Mouse (Mus musculus): ENCODE results near the gene Dync1h1. TPM values are rescaled to one million over a fixed set of nuclear protein-coding genes. Genes with fewer than 3 reads are reported as not detected.
"Not testable (repeated sequence)": the region's sequence is repeated elsewhere in the genome, so short reads cannot be mapped to it uniquely, and the experiment has no call there.

The Dync1h1 gene
- polyA plus RNA-seq, 1 experiment from 2014 or later: 42.0 TPM

DNA sequence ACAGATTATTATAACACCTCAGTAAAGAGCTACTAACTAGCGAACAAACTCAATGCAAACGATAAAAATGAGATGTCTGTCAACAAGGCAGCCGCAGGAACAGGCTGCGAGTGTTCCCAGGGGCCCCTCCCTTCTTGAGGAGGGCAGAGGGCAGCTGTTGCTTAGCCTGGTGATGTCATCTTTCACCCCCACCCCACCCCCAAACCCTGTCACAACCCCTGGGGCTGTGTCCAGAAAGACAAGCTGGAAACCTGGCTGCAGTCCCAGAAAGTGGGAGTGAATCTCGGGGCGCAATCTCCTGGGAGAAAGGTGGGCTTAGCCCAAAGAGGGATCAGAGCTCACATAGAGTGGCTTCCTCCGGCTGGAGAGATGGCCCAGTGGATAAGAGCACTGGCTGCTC is 79.9 kb downstream of the Dync1h1 start:
- Histone ChIP-seq H3K27me3 (replicated peaks) (no peaks in the 10 kb centered on the region), H3K9ac (no peak overlapping the region), H3K27ac (replicated peaks) (no peak overlapping the region), H3K4me1 (peaks cover 13% of the 10 kb centered on the region), H3K9me3 (no peaks in the 10 kb centered on the region), H3K4me2 (no peak overlapping the region), H3K36me3 (peaks cover 4% of the 10 kb centered on the region; the same call in 1 of the 2 replicates), H3K4me3 (no peak overlapping the region)
- WGBS: 29% methylated on average over 7 of the region's 7 CpGs
- ATAC-seq (ENCODE audit: extremely low read depth, insufficient number of reproducible peaks, low FRiP score, low TSS enrichment): no peak

DNA sequence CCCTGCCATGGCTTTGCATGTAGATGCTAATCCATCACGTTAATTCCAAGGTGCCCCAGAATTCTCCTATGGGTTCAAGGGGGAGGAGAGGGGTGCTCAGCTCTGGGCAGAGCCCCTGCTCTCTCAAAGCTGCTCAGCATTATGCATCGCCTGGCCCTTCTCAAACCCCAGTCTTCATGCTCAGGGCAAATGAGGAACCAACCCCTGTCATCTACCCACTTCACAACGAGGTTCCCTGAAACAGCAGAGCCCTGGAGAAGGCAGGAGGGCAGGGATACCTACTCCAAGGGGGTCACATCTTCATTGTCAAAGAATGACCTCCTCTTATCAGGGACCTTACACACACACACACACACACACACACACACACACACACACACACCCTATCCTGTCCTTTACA is 80.6 kb downstream of the Dync1h1 start:
- H3K27me3 ChIP-seq (replicated peaks): no peaks in the 10 kb centered on the region
- H3K4me1 ChIP-seq: peaks cover 13% of the 10 kb centered on the region
- no peak overlapping the region for H3K4me3 ChIP-seq
- H3K9me3 ChIP-seq: no peaks in the 10 kb centered on the region
- H3K4me2 ChIP-seq: no peak overlapping the region
- no peak for ATAC-seq (ENCODE audit: extremely low read depth, insufficient number of reproducible peaks, low FRiP score, low TSS enrichment)
- WGBS: 45% methylated on average over 3 of the region's 3 CpGs
- no peak overlapping the region for H3K9ac ChIP-seq
- peaks cover 11% of the 10 kb centered on the region for H3K36me3 ChIP-seq
- no peak overlapping the region for H3K27ac ChIP-seq (replicated peaks)

DNA sequence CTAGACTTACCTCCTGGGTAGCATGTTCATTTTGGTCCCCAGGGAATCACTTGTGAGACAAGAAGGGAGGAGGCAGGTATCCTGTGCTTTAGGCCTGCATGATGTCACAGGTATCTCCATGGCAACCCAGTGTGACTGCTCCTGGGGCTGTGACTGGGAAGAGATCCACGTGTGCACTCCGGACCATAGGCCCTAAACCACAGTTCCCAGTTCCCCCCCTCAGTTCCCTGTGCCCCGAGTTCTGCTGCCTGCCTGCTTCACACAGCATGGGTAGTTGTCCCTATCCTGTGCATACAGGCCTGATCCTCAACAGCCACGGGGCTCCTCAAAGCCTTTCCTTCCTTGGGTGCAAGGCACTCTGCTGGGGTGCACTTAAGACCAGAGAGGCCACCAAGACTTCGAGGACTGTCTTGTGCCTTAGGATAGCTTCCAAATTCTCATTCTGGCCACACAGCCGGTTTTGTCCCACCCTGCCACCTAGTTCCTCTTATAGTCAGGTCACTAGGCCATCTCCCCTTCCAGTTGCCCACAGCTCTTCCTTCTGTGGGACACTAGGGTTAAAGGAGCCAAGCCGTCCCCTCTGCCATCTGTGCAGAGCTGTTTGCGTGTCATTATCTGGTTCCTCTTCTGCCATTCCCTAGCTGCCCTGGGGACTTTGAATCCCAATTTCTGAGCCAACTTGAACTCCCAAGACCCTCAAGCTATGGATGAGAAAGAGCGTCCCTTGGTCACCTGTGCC is 81.5 kb downstream of the Dync1h1 start, which contains the start of gene 1700001K19Rik:
Gene 1700001K19Rik (minus strand): TSS at position 59 of the 739 bp plus-strand sequence.
- H3K9ac ChIP-seq: no peak within 1 kb of the TSS
- peaks cover 14% of the 10 kb centered on the region for H3K36me3 ChIP-seq
- no peak within 1 kb of the TSS for H3K4me3 ChIP-seq
- no peaks in the 10 kb centered on the region for H3K9me3 ChIP-seq
- no peak within 1 kb of the TSS for H3K27ac ChIP-seq (replicated peaks)
- 0 out of 2 replicates have a peak, but pooled peaks have one; percentile 5 for ATAC-seq (ENCODE audit: extremely low read depth, insufficient number of reproducible peaks, low FRiP score, low TSS enrichment)
- no peaks in the 10 kb centered on the region for H3K27me3 ChIP-seq (replicated peaks)
- H3K4me2 ChIP-seq: no peak within 1 kb of the TSS
- H3K4me1 ChIP-seq: peaks cover 20% of the 10 kb centered on the region
- 67% methylated on average over 9 of the region's 9 CpGs for WGBS

DNA sequence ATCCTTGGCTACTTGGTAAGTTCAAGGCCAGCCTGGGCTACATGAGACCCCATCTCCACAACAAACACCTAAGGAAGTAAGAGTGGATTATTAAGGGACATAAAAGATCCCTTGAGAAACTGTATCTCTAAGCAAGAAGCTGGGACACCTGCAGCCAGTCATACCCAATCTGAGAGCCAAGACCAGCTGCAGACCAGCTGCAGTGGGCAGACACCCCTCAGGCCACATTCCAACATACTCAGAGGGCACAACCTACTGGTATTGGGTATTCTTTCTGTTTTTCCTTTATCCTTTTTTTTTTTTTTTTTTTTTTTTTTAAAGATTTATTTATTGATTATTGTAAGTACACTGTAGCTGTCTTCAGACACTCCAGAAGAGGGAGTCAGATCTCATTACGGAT is 82.3 kb downstream of the Dync1h1 start:
- Histone ChIP-seq H3K4me2 (no peak overlapping the region), H3K9ac (no peak overlapping the region), H3K9me3 (no peaks in the 10 kb centered on the region), H3K4me1 (peaks cover 28% of the 10 kb centered on the region), H3K27me3 (replicated peaks) (no peaks in the 10 kb centered on the region), H3K27ac (replicated peaks) (no peak overlapping the region), H3K36me3 (peaks cover 18% of the 10 kb centered on the region), H3K4me3 (no peak overlapping the region)
- ATAC-seq (ENCODE audit: extremely low read depth, insufficient number of reproducible peaks, low FRiP score, low TSS enrichment): no peak
- no CpG with 5 or more reads among the region's 1 CpGs for WGBS

DNA sequence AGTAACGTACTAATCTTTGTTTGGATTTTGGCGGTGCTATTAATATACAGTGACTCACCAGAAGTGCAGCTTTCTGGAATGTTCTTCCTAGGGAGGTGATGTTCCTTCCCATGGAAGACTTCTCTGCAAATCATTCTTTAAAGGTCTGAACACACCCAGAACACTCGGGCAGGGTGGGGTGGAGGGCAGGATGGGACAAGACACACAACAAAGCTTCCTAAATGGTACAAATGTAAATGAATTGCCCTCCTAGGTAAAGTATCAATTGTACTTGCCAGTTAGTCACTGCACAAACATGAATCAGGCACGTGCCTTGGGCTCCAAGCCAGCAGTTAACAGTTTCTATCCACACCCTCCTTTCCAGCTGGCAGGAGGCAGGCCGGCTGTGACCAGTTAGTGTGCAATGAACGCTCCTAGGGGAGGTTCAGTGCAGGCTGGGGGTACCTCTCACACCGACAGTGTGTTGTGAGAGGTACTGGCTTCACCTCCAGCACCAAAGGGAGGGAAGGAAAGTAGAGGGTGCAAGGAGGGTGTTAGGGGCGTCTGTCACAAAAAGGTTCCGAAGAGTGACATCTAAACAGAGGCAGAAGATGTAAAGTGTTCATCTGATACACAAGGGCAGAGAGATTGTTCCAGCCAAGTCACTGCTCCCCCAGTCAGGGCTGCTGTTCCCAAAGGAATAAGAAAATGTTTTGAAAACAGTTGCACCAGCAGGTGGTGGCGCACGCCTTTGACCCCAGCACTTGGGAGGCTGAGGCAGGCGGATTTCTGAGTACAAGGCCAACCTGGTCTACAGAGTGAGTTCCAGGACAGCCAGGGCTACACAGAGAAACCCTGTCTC is 86.9 kb downstream of the Dync1h1 start:
- Histone ChIP-seq H3K9me3 (no peaks in the 10 kb centered on the region), H3K4me1 (peaks cover 25% of the 10 kb centered on the region), H3K9ac (peak overlapping the region; percentile 33; the same call in 1 of the 2 replicates), H3K4me2 (peak overlapping the region; percentile 32), H3K27me3 (replicated peaks) (no peaks in the 10 kb centered on the region), H3K4me3 (no peak overlapping the region), H3K27ac (replicated peaks) (peak overlapping the region; percentile 93), H3K36me3 (peaks cover 56% of the 10 kb centered on the region)
- 43% methylated on average over 12 of the region's 12 CpGs for WGBS
- peak; percentile 69; the same call in 1 of the 2 replicates for ATAC-seq (ENCODE audit: extremely low read depth, insufficient number of reproducible peaks, low FRiP score, low TSS enrichment)

DNA sequence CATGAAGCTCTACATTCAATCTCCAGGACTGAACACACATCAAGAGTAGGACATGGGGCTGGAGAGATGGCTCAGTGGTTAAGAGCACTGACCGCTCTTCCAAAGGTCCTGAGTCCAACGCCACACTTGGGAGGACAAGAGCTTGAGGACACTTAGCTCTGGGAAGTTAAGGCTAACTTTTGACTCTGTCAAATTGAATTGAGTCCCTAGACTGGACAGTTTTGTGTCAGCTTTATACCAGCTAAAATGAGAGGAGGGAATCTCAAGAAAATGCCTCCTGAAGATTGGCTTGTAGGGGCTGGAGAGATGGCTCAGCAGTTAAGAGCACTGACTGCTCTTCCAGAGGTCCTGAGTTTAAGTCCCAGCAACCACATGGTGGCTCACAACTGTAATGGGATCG is 87.7 kb downstream of the Dync1h1 start:
- peaks cover 32% of the 10 kb centered on the region for H3K4me1 ChIP-seq
- peaks cover 64% of the 10 kb centered on the region for H3K36me3 ChIP-seq
- not testable (repeated sequence) for H3K9ac ChIP-seq; H3K27me3 ChIP-seq (replicated peaks); H3K9me3 ChIP-seq; ATAC-seq (ENCODE audit: extremely low read depth, insufficient number of reproducible peaks, low FRiP score, low TSS enrichment); H3K4me3 ChIP-seq; H3K4me2 ChIP-seq
- H3K27ac ChIP-seq (replicated peaks): peak overlapping the region; percentile 93
- 90% methylated on average over 3 of the region's 3 CpGs for WGBS

DNA sequence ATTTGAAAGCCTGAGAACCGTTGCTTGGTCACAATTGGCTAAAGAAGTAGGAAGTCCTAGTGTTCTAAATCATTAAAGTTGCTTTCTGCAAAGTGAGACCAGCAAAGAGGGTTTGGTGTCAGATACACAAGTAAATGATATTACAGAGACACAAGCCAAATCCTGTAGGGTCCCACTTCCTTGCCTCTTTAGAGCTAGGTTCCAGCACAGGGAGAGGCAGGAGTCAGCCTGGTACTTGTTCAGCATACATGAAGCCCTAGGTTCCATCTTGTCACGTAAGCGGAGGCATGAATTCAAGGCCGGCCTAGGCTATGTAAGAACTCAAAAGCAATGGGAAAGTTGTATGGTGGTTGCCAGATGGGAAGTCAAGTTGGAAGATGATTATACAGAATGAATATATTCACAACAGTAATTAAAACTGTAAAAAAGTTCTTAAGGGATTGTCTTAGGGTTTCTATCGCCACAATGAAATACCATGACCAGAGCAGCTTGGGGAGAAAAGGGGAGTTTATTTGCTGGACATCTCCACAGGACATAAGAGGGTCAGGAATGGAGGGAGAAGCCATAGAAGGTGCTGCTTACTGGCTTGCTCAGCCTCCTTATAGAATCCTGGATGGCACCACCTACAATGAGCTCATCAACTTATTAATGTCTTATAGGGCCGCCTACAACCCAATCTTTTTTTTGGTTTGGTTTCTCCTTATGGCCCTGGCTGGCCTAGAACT is 88.8 kb downstream of the Dync1h1 start:
- H3K4me3 ChIP-seq: no peak overlapping the region
- H3K27me3 ChIP-seq (replicated peaks): no peaks in the 10 kb centered on the region
- no peak for ATAC-seq (ENCODE audit: extremely low read depth, insufficient number of reproducible peaks, low FRiP score, low TSS enrichment)
- H3K9me3 ChIP-seq: no peaks in the 10 kb centered on the region
- H3K9ac ChIP-seq: no peak overlapping the region
- H3K36me3 ChIP-seq: peaks cover 72% of the 10 kb centered on the region
- 83% methylated on average over 6 of the region's 6 CpGs for WGBS
- H3K4me2 ChIP-seq: no peak overlapping the region
- H3K27ac ChIP-seq (replicated peaks): no peak overlapping the region
- H3K4me1 ChIP-seq: peaks cover 39% of the 10 kb centered on the region

DNA sequence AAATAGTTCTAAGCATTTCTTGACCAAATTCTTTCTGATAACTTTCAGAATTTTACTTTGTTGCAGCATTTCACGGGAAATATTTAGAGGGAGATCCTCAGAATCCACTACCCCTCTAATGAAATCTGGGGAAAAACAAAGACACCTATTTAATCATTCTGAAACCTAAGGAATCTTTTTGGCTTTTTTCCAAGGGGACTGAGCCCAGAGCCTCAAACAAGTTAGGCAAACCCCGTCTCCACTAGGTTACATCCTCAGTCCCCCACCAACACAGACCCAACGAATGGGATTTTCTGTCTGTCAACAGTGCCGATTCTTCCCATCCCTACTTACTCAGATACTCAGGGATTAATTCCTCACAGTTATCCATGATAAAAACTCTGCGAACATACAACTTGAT is 92.1 kb downstream of the Dync1h1 start:
- Histone ChIP-seq H3K4me1 (peaks cover 36% of the 10 kb centered on the region), H3K36me3 (peaks cover 57% of the 10 kb centered on the region)
- 74% methylated on average over 5 of the region's 5 CpGs for WGBS
- H3K9me3 ChIP-seq; H3K27me3 ChIP-seq (replicated peaks); H3K4me3 ChIP-seq; H3K27ac ChIP-seq (replicated peaks); H3K9ac ChIP-seq; ATAC-seq (ENCODE audit: extremely low read depth, insufficient number of reproducible peaks, low FRiP score, low TSS enrichment); H3K4me2 ChIP-seq: not testable (repeated sequence)

DNA sequence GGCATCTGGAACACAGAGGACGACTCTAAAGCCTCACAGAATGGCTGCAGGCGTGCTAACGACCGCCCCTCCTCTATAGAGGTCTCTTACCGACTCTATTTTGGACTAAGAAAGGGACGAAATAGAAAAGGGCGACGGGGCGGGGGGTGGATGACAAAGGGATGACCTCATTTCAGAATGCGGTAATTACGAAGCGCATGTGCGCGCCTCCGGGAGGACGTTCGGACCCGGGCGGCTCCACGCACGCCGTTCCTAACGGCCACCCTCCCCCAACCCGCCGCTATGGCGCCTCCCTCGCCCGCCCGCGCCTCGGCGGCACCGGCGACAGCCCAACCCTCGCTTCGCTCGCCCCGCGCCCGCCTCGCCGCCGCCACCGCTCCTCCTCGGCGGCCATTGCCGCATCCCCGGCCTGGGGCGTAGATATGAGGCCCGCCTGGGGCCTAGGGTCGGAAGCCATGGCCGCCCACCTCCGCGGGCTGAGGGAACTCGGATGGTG is 94.5 kb downstream of the Dync1h1 start:
- H3K27me3 ChIP-seq (replicated peaks): no peaks in the 10 kb centered on the region
- ATAC-seq (ENCODE audit: extremely low read depth, insufficient number of reproducible peaks, low FRiP score, low TSS enrichment): peak; percentile 54; the same call in 1 of the 2 replicates
- H3K4me2 ChIP-seq: peak overlapping the region; percentile 76
- H3K9me3 ChIP-seq: no peaks in the 10 kb centered on the region
- H3K9ac ChIP-seq: peak overlapping the region; percentile 100
- under 1% methylated on average over 55 of the region's 55 CpGs for WGBS
- peaks cover 48% of the 10 kb centered on the region for H3K4me1 ChIP-seq
- H3K4me3 ChIP-seq: peak overlapping the region; percentile 100
- peak overlapping the region; percentile 98 for H3K27ac ChIP-seq (replicated peaks)
- peaks cover 34% of the 10 kb centered on the region for H3K36me3 ChIP-seq

DNA sequence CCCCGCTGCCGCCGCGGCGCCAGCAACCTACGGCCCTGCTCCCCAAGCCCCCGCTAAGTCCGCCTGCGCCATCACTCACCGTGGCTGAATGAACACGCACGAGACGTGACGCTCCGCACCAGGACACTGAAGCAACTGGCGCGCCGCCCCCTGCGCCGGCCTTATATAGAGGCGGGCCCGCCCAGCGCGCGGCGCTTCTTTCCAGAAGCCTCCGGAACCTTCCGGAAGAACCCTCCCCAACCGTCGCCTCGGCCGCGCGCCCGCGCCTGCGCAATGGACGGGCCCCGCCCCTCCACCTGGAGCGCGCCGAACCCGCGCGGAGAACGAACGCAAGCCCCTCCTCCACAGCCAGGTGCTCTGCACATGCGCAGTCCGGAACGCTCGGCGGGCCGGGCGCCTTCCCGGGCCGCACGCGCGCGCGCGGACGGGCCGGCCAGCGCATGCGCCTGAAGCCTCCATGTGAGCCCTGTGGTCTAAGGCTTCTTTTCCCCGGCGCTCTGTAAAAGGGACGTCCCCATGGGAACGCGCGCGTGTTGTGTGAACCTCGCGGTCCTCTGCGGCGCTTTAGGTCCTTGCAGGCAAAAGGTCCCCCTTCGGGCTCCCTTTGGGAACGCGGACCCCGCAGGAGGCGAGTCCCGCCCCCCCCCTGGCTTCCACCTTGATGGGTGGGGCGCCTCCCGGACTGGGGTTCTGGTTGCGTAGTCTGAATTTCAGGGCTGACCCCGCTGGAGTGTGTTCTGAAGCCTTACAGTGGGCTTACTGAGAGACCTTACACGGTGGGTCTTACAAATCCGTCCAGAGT is 95.1 kb downstream of the Dync1h1 start:
- H3K36me3 ChIP-seq: peaks cover 32% of the 10 kb centered on the region
- H3K9me3 ChIP-seq: no peaks in the 10 kb centered on the region
- H3K4me3 ChIP-seq: peak overlapping the region; percentile 100
- H3K4me2 ChIP-seq: peak overlapping the region; percentile 88
- peak overlapping the region; percentile 98 for H3K27ac ChIP-seq (replicated peaks)
- peak overlapping the region; percentile 100 for H3K9ac ChIP-seq
- peaks cover 54% of the 10 kb centered on the region for H3K4me1 ChIP-seq
- WGBS: under 1% methylated on average over 89 of the region's 89 CpGs
- no peaks in the 10 kb centered on the region for H3K27me3 ChIP-seq (replicated peaks)
- peak; percentile 93 for ATAC-seq (ENCODE audit: extremely low read depth, insufficient number of reproducible peaks, low FRiP score, low TSS enrichment)
